Mouse (Mus musculus) G1E (cell line): ENCODE measurements around the gene Batf3.

Experiments
- CTCF ChIP-seq: IDR thresholded peaks from 2 replicates; pipeline ENCODE4 v1.5.1; 2012; ENCODE audit warnings: low read depth, low read length, inconsistent platforms, mixed read lengths
- GATA1 ChIP-seq: IDR thresholded peaks from 2 replicates; pipeline ENCODE4 v1.6.1; 2012; ENCODE audit warnings: borderline replicate concordance, low read length, inconsistent platforms, mixed read lengths
- POLR2AphosphoS5 ChIP-seq: IDR thresholded peaks from 2 replicates; pipeline ENCODE4 v1.6.1; 2012; ENCODE audit warnings: low read depth, low read length, inconsistent platforms; ENCODE audit not compliant: insufficient replicate concordance

- TF ChIP-seq GATA1, result no peak
- no peak for TF ChIP-seq CTCF
- TF ChIP-seq POLR2AphosphoS5, result no peak
These were observed 34.7 kb upstream of the Batf3 start, which contains the start of the genes Tatdn3 and Nsl1 for GRCm38 (mm10) chr1:191062781-191063485.
